Mouse (Mus musculus): ENCODE results near the gene Thap4.
"Not testable (repeated sequence)": the region's sequence is repeated elsewhere in the genome, so short reads cannot be mapped to it uniquely, and the experiment has no call there.

The Thap4 gene

GRCm38 (mm10) chr1:93691106-93691505 is 63.6 kb downstream of the Thap4 start:
- DNase-seq (ENCODE audit: low read depth): no peak

GRCm38 (mm10) chr1:93689901-93690496 is 64.7 kb downstream of the Thap4 start:
- no peak for DNase-seq (ENCODE audit: low read depth)

GRCm38 (mm10) chr1:93688154-93688553 is 66.5 kb downstream of the Thap4 start:
- DNase-seq (ENCODE audit: low read depth): no peak

- DNase-seq (ENCODE audit: low read depth): no peak
These were observed 67.7 kb downstream of the Thap4 start for GRCm38 (mm10) chr1:93686961-93687320.

- DNase-seq (ENCODE audit: low read depth): peak; percentile 89
These were observed 68.3 kb downstream of the Thap4 start for GRCm38 (mm10) chr1:93686245-93686960.

GRCm38 (mm10) chr1:93685401-93686244 is 69.0 kb downstream of the Thap4 start, which contains the start of gene Bok:
TSS of gene Bok (plus strand) at chr1:93685660.
- DNase-seq (ENCODE audit: low read depth): peak; percentile 97

- DNase-seq (ENCODE audit: low read depth): peak; percentile 86
These were observed 74.6 kb downstream of the Thap4 start for GRCm38 (mm10) chr1:93679889-93680568.

GRCm38 (mm10) chr1:93678386-93678785 is 76.3 kb downstream of the Thap4 start:
- DNase-seq (ENCODE audit: low read depth): peak; percentile 97

- no peak for DNase-seq (ENCODE audit: low read depth)
These were observed 82.0 kb downstream of the Thap4 start for GRCm38 (mm10) chr1:93672682-93673081.

- DNase-seq (ENCODE audit: low read depth): no peak
These were observed 84.7 kb downstream of the Thap4 start for GRCm38 (mm10) chr1:93669941-93670340.

- peak; percentile 29 for DNase-seq (ENCODE audit: low read depth)
These were observed 85.7 kb downstream of the Thap4 start for GRCm38 (mm10) chr1:93668791-93669548.

- no peak for DNase-seq (ENCODE audit: low read depth)
These were observed 86.8 kb downstream of the Thap4 start for GRCm38 (mm10) chr1:93667760-93668400.

- not testable (repeated sequence) for DNase-seq (ENCODE audit: low read depth)
These were observed 96.1 kb downstream of the Thap4 start, which contains the start of gene Stk25 for GRCm38 (mm10) chr1:93658559-93658958. TSS of gene Stk25 (minus strand) at chr1:93658659.

- DNase-seq (ENCODE audit: low read depth): no peak
These were observed 97.7 kb downstream of the Thap4 start for GRCm38 (mm10) chr1:93657025-93657360.

- DNase-seq (ENCODE audit: low read depth): no peak
These were observed 98.2 kb downstream of the Thap4 start for GRCm38 (mm10) chr1:93656325-93657024.

GRCm38 (mm10) chr1:93654798-93655197 is 99.9 kb downstream of the Thap4 start:
- DNase-seq (ENCODE audit: low read depth): no peak

- no peak for DNase-seq (ENCODE audit: low read depth)
These were observed 100.4 kb downstream of the Thap4 start for GRCm38 (mm10) chr1:93654275-93654674.

All from NIH3T3 (cell line).